Mouse (Mus musculus) bone marrow, adult 2 months (tissue): ENCODE results near the gene Faf2. TPM values are rescaled to one million over a fixed set of nuclear protein-coding genes. Genes with fewer than 3 reads are reported as not detected.
A peak's percentile ranks its signal among the peaks of the same experiment; 100 is the strongest.

Experiments used
- H3K27ac ChIP-seq: fragments of 200-500 bp; 2 replicates; pipeline ENCODE4 v1.5.1; 2012; ENCODE audit warnings: low read depth, mild to moderate bottlenecking, control low read depth, inconsistent platforms, low read length; ENCODE audit not compliant: control insufficient read depth, poor library complexity, insufficient read depth
- H3K4me1 ChIP-seq: fragments of 200-500 bp; 2 replicates; pipeline ENCODE4 v1.6.1; 2011; ENCODE audit warnings: low read length; ENCODE audit not compliant: control insufficient read depth, insufficient read depth
- H3K4me3 ChIP-seq: fragments of 200-500 bp; replicated peaks from 2 replicates; pipeline ENCODE3; 2011; ENCODE audit warnings: mild to moderate bottlenecking, low read depth, low read length, control low read depth; ENCODE audit not compliant: control insufficient read depth
- CTCF ChIP-seq: fragments of 200-500 bp; IDR thresholded peaks from 2 replicates; pipeline ENCODE4 v1.5.1; 2011; ENCODE audit warnings: low read length, control low read depth; ENCODE audit not compliant: control insufficient read depth, insufficient read depth
- POLR2A ChIP-seq: fragments of 200-500 bp; IDR thresholded peaks from 2 replicates; pipeline ENCODE4 v1.6.1; 2011; ENCODE audit warnings: low read depth, mild to moderate bottlenecking, control low read depth, low read length, borderline replicate concordance; ENCODE audit not compliant: control insufficient read depth
- WGBS: fragments of 180-500 bp; shearing (Covaris S2); methylation state at CpG from one replicate; pipeline ENCODE4 v1.1.7; 2018; 5-methylcytosine and 5-hydroxymethylcytosine counted together
- polyA plus RNA-seq: library from polyadenylated mRNA; stranded (reverse); fragments of >200 nt; gene quantifications from 2 replicates; pipeline ENCODE4 v1.2.4, GENCODE M21; 2011; ENCODE audit warnings: low replicate concordance; ENCODE audit not compliant: missing spikeins, insufficient read depth, insufficient read length

Gene Faf2
- polyA plus RNA-seq, 1 experiment: 26.3 TPM

- WGBS: under 1% methylated on average over 35 of the region's 35 CpGs
- Histone ChIP-seq H3K27ac (peak overlapping the region; percentile 97), H3K4me1 (peaks cover 7% of the 10 kb centered on the region), H3K4me3 (peak overlapping the region; percentile 70)
- TF ChIP-seq CTCF (no peak), POLR2A (peak; percentile 38; the same call in 1 of the 2 replicates)
These were observed 65.5 kb downstream of the Faf2 start for GRCm38 (mm10) chr13:54687096-54687495.

- Histone ChIP-seq H3K4me1 (peaks cover 11% of the 10 kb centered on the region), H3K4me3 (peak overlapping the region; percentile 91), H3K27ac (peak overlapping the region; percentile 99)
- WGBS: under 1% methylated on average over 82 of the region's 82 CpGs
- TF ChIP-seq CTCF: no peak
- TF ChIP-seq POLR2A: no peak; the same call in none of the 2 replicates
These were observed 66.2 kb downstream of the Faf2 start for GRCm38 (mm10) chr13:54687575-54688424.

- TF ChIP-seq CTCF (no peak), POLR2A (no peak)
- Histone ChIP-seq H3K27ac (no peak overlapping the region), H3K4me1 (peaks cover 11% of the 10 kb centered on the region), H3K4me3 (no peak overlapping the region)
- WGBS: 88% methylated on average over 8 of the region's 8 CpGs
These were observed 68.7 kb downstream of the Faf2 start for GRCm38 (mm10) chr13:54690151-54690740.

GRCm38 (mm10) chr13:54691737-54692136 is 70.2 kb downstream of the Faf2 start:
- peaks cover 8% of the 10 kb centered on the region for H3K4me1 ChIP-seq
- H3K27ac ChIP-seq: peak overlapping the region; percentile 100
- peak overlapping the region; percentile 99 for H3K4me3 ChIP-seq
- TF ChIP-seq CTCF (no peak), POLR2A (no peak)

GRCm38 (mm10) chr13:54692711-54693557 is 71.3 kb downstream of the Faf2 start:
- Histone ChIP-seq H3K27ac (peak overlapping the region; percentile 100), H3K4me3 (peak overlapping the region; percentile 99), H3K4me1 (peaks cover 8% of the 10 kb centered on the region)
- TF ChIP-seq CTCF: no peak
- no peak for TF ChIP-seq POLR2A
- WGBS: 6% methylated on average over 21 of the region's 21 CpGs

GRCm38 (mm10) chr13:54693558-54694347 is 72.2 kb downstream of the Faf2 start, which contains the start of gene Rnf44:
Rnf44 (minus strand) TSS chr13:54693907.
- Histone ChIP-seq H3K4me3 (peak within 1 kb of the TSS; percentile 99), H3K4me1 (peaks cover 8% of the 10 kb centered on the region), H3K27ac (peak within 1 kb of the TSS; percentile 100)
- under 1% methylated on average over 86 of the region's 92 CpGs for WGBS
- peak; percentile 69; the same call in 1 of the 2 replicates for TF ChIP-seq POLR2A
- TF ChIP-seq CTCF: no peak

- TF ChIP-seq POLR2A: peak; percentile 64; the same call in 1 of the 2 replicates
- TF ChIP-seq CTCF: no peak
- Histone ChIP-seq H3K4me1 (peaks cover 8% of the 10 kb centered on the region), H3K4me3 (peak overlapping the region; percentile 95), H3K27ac (peak overlapping the region; percentile 100)
- 14% methylated on average over 26 of the region's 26 CpGs for WGBS
These were observed 72.9 kb downstream of the Faf2 start for GRCm38 (mm10) chr13:54694348-54695060.
